Mouse (Mus musculus) midbrain, embryonic 13.5 days (tissue): ENCODE results near the gene Cdh16. TPM values are rescaled to one million over a fixed set of nuclear protein-coding genes. Genes with fewer than 3 reads are reported as not detected.

ENCODE experiments used
- ATAC-seq: fragments of 200-750 bp; cut with Nextera tagmentation; 2 replicates; pipeline ENCODE4 v1.8.0; 2017; ENCODE audit warnings: mild to moderate bottlenecking, moderate TSS enrichment, moderate library complexity
- H3K27ac ChIP-seq: fragments of 300-500 bp; sonication (generic); 2 replicates; pipeline ENCODE4 v1.5.1; 2015; ENCODE audit warnings: inconsistent platforms, mild to moderate bottlenecking, moderate library complexity
- H3K27me3 ChIP-seq: fragments of 300-500 bp; sonication (generic); 2 replicates; pipeline ENCODE4 v1.6.1; 2015; ENCODE audit warnings: mild to moderate bottlenecking, inconsistent platforms
- H3K36me3 ChIP-seq: fragments of 300-500 bp; sonication (generic); 2 replicates; pipeline ENCODE4 v1.6.1; 2015; ENCODE audit warnings: mild to moderate bottlenecking, inconsistent platforms
- H3K4me1 ChIP-seq: fragments of 300-500 bp; sonication (generic); replicated peaks from 2 replicates; pipeline ENCODE4 v1.6.1; 2015; ENCODE audit warnings: inconsistent platforms
- H3K4me2 ChIP-seq: fragments of 300-500 bp; sonication (generic); replicated peaks from 2 replicates; pipeline ENCODE4 v1.6.1; 2015; ENCODE audit warnings: moderate library complexity, mild to moderate bottlenecking, inconsistent platforms
- H3K4me3 ChIP-seq: fragments of 300-500 bp; sonication (generic); replicated peaks from 2 replicates; pipeline ENCODE4 v1.5.1; 2015; ENCODE audit warnings: mild to moderate bottlenecking, inconsistent platforms
- H3K9ac ChIP-seq: fragments of 300-500 bp; sonication (generic); replicated peaks from 2 replicates; pipeline ENCODE4 v1.6.1; 2015; ENCODE audit warnings: mild to moderate bottlenecking, inconsistent platforms
- H3K9me3 ChIP-seq: fragments of 300-500 bp; sonication (generic); 2 replicates; pipeline ENCODE4 v1.6.1; 2016; ENCODE audit warnings: mild to moderate bottlenecking, inconsistent platforms
- WGBS: fragments of 180-500 bp; shearing (Covaris S2); methylation state at CpG from one replicate; pipeline ENCODE4 v1.1.7; 2015; 5-methylcytosine and 5-hydroxymethylcytosine counted together
- polyA plus RNA-seq: library from polyadenylated mRNA; unstranded; fragments of >200 nt; fragmentation: Nextera tagmentation; extraction: Ambion mirVana; gene quantifications from 2 replicates; pipeline ENCODE4 v1.2.1, GENCODE M21; 2015

Cdh16 gene
- polyA plus RNA-seq, 1 experiment from 2014 or later: not detected

GRCm38 (mm10) chr8:104564633-104565456, 59.4 kb downstream of the Cdh16 start:
- Histone ChIP-seq H3K27ac (no peak overlapping the region), H3K4me1 (no peaks in the 10 kb centered on the region), H3K4me2 (no peak overlapping the region; the same call in 1 of the 2 replicates), H3K9me3 (no peaks in the 10 kb centered on the region), H3K27me3 (no peaks in the 10 kb centered on the region), H3K36me3 (no peaks in the 10 kb centered on the region), H3K4me3 (no peak overlapping the region), H3K9ac (no peak overlapping the region)
- 18% methylated on average over 22 of the region's 22 CpGs for WGBS
- peak; percentile 86 for ATAC-seq

DNA sequence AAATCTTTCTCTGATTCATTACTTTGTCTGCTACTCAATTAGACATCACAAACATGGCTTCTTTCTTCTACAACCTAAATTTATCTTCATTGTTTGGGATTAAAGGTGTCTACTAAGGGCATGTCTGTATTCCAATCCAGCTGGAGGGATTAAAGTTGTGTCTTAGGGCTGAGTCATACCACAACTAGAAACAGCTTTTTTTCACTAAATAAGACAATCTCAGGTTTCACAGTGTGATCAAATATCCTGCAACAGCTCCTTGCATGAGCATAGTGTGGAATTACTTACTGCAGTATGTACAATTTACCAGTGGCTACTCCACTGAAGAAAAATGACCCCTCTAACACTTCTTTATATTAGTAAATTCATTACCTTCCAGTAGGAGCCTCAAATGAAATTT, 63.5 kb downstream of the Cdh16 start:
- Histone ChIP-seq H3K27ac (no peak overlapping the region), H3K4me3 (no peak overlapping the region), H3K9me3 (no peaks in the 10 kb centered on the region), H3K36me3 (no peaks in the 10 kb centered on the region), H3K9ac (no peak overlapping the region), H3K4me1 (no peaks in the 10 kb centered on the region), H3K4me2 (no peak overlapping the region), H3K27me3 (no peaks in the 10 kb centered on the region)
- no peak for ATAC-seq

DNA sequence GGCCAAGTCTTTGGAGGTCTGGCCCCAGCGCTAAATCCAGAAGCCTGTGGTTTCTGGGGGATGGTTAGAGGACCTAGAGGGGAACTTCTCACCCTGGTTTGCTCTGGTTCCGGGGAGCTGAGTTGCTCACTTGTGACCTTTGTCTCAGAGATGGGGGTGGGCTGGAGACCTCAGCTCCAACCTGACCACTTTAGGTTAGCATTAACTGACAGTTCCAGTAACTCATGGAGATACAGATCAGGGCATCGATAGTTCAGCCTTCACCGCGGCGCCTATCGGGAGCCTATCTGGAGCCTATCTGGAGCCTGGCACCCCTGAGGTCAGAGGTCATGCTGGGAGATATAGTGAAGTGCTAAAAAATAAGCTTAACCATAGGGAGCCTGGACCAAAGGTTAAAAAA, 67.0 kb downstream of the Cdh16 start:
- Histone ChIP-seq H3K9ac (no peak overlapping the region), H3K27ac (no peak overlapping the region), H3K4me3 (no peak overlapping the region), H3K4me1 (no peaks in the 10 kb centered on the region), H3K27me3 (no peaks in the 10 kb centered on the region), H3K9me3 (no peaks in the 10 kb centered on the region), H3K4me2 (no peak overlapping the region), H3K36me3 (no peaks in the 10 kb centered on the region)
- ATAC-seq: no peak
- 85% methylated on average over 7 of the region's 7 CpGs for WGBS

DNA sequence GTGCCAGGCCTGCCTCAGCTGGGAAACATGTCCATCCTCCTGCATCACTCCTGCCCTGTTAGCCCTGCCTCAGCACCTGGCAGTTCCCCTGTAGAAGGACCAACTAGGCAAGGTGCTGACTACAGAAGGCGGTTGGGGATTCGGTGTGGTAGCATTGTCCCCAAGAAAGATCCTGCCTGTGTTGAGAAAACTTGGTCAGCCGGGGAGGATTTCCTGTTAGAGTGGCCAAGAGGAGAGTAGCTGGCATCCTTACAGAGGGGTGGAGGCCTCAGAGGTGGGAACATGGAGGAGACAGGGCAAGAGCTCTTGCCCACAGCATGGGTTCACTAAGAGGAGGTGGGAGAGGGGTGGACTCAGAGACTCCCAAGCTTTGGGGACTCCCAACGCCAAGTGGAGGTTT, 69.0 kb downstream of the Cdh16 start:
- Histone ChIP-seq H3K9ac (no peak overlapping the region), H3K4me2 (no peak overlapping the region), H3K27ac (no peak overlapping the region), H3K4me1 (no peaks in the 10 kb centered on the region), H3K27me3 (no peaks in the 10 kb centered on the region), H3K9me3 (no peaks in the 10 kb centered on the region), H3K4me3 (no peak overlapping the region), H3K36me3 (no peaks in the 10 kb centered on the region)
- ATAC-seq: no peak
- WGBS: 91% methylated on average over 4 of the region's 4 CpGs

Other genes starting within 250 kb of the Cdh16 start
- 1.8 TPM in 2 replicates for gene Cmtm4, start 228.6 kb downstream of the Cdh16 start, polyA plus RNA-seq
- gene Dync1li2, start 181.3 kb downstream of the Cdh16 start, polyA plus RNA-seq: 120 and 124 TPM in 2 replicates
- gene Terb1, start 114.5 kb downstream of the Cdh16 start, polyA plus RNA-seq: 0.18 and 0.27 TPM in 2 replicates
- gene Nae1, start 89.8 kb downstream of the Cdh16 start, polyA plus RNA-seq: 107 and 117 TPM in 2 replicates
- gene Car7, start 89.7 kb downstream of the Cdh16 start, polyA plus RNA-seq: 1.7 and 2.2 TPM in 2 replicates
- 17.4 and 19.8 TPM in 2 replicates for gene Pdp2, start 32.9 kb downstream of the Cdh16 start, polyA plus RNA-seq
- gene Rrad, start 6.9 kb upstream of the Cdh16 start, polyA plus RNA-seq: 2.8 and 3.3 TPM in 2 replicates
- gene Ciao2b, start 17.6 kb upstream of the Cdh16 start, polyA plus RNA-seq: 137 and 141 TPM in 2 replicates
- not detected in 2 replicates for gene Ces2a, start 109.6 kb upstream of the Cdh16 start, polyA plus RNA-seq
- gene Ces2b, start 207.2 kb upstream of the Cdh16 start, polyA plus RNA-seq: 0.13 and 0.23 TPM in 2 replicates
- gene Ces2c, start 222.7 kb upstream of the Cdh16 start, polyA plus RNA-seq: not detected in 2 replicates